Mouse (Mus musculus): ENCODE data around the gene Olfr803. TPM values are rescaled to one million over a fixed set of nuclear protein-coding genes. Genes with fewer than 3 reads are reported as not detected.

Gene Olfr803
- polyA plus RNA-seq (2014; fragmentation: Illumina TruSeq; extraction: RNeasy Lipid Tissue Mini Kit (QIAGEN cat#74804); ENCODE audit: low read depth, low replicate concordance), result not detected

GRCm38 (mm10) chr10:129694186-129694585 lies at the start of gene Olfr803:
TSS of gene Olfr803 (minus strand) at chr10:129694286.

DNA sequence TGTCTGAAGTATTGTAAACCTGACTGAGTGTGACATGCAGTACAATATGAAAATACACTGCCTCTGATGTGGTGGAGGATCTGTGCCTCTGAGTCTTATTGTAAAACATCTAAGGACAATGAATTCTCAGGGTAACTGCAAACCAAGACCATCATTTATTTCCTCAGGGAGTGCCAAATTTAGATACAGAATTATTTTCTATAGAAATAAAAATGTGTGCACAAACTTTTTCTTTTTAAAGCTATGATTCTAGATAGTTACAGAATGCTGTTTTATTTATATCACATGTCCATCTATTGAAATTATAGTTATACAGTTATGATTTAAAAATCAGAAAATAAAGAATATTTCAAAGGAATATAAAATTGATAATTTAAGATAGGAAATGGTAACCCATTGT lies 47.7 kb upstream of the Olfr803 start, which contains the start of gene Olfr806:
Olfr806 (minus strand) TSS at position 101 of the 400 bp plus-strand sequence.

DNA sequence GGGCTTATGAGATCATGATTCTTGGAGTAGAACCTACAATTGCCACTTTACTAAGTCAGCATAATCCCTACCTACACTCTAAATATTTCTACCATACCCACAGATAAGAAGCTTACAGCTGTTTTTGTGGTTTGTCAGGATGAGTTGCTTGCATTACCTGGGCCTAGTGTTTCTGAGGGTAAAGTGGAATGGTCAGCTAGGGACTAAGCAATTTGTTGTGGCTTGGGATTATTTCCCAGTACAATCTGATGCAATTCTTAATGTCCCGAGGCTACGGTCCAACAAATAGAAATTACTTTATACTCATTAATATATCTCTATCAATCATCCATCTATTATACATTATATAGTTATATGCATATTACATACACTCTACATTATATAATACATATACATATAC lies 35.2 kb upstream of the Olfr803 start, which contains the start of gene Olfr805:
Olfr805 (minus strand) TSS at position 101 of the 400 bp plus-strand sequence.

GRCm38 (mm10) chr10:129702910-129703309 lies 8.8 kb upstream of the Olfr803 start, which contains the start of gene Olfr804:
TSS of gene Olfr804 (plus strand) at chr10:129703210.

DNA sequence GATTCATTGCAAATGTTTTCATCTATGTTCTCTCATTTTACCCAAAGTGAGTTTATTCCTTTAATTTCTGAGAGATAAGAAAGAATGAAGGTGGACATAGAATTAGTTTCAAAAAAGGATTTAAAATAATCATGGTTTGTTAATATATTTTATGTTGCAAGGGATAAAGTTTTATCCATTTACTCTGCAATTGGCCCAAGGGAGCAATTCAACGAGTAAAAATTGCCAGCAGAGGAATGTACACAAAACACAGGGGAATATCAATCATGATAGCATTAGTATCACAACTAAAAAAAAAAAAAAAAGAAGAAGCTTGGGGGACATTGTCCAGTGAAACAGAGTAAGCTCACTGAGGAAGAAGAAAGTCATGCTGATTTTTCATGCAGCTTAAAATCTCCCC lies 6.0 kb downstream of the Olfr803 start, which contains the start of gene Olfr802:
Olfr802 (minus strand) TSS at position 101 of the 400 bp plus-strand sequence.

DNA sequence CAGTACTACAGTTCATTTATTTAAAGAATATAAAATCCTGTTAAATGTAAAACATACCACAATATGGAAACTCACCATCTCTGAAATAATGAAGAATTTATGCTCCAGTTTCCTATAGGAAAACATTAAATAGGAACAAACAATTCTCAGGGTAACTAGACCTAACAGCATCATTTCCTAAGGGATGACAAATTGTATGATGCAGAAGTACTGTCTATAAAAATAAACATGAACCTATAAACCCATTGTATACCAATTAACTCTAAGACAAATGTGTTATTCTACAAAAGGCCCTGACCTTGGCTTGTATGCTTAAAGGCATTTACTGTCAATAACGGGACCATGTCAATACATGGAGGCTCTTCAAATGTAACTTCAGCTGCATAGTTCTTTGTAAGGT lies 20.3 kb downstream of the Olfr803 start, which contains the start of gene Olfr801:
Olfr801 (minus strand) TSS at position 101 of the 400 bp plus-strand sequence.

GRCm38 (mm10) chr10:129657394-129657793 lies 36.7 kb downstream of the Olfr803 start, which contains the start of gene Olfr800:
TSS of gene Olfr800 (plus strand) at chr10:129657694.

Other genes with a start within 250 kb of the Olfr803 start
- not detected for gene Olfr787, start 232.4 kb downstream of the Olfr803 start, polyA plus RNA-seq (2014; fragmentation: Illumina TruSeq; extraction: RNeasy Lipid Tissue Mini Kit (QIAGEN cat#74804); ENCODE audit: low read depth, low replicate concordance)
- gene Olfr788, start 223.3 kb downstream of the Olfr803 start, polyA plus RNA-seq (2014; fragmentation: Illumina TruSeq; extraction: RNeasy Lipid Tissue Mini Kit (QIAGEN cat#74804); ENCODE audit: low read depth, low replicate concordance), result not detected
- not detected for gene Olfr789, start 209.5 kb downstream of the Olfr803 start, polyA plus RNA-seq (2014; fragmentation: Illumina TruSeq; extraction: RNeasy Lipid Tissue Mini Kit (QIAGEN cat#74804); ENCODE audit: low read depth, low replicate concordance)
- not detected for gene Olfr790, start 195.8 kb downstream of the Olfr803 start, polyA plus RNA-seq (2014; fragmentation: Illumina TruSeq; extraction: RNeasy Lipid Tissue Mini Kit (QIAGEN cat#74804); ENCODE audit: low read depth, low replicate concordance)
- not detected for gene Olfr791, start 172.5 kb downstream of the Olfr803 start, polyA plus RNA-seq (2014; fragmentation: Illumina TruSeq; extraction: RNeasy Lipid Tissue Mini Kit (QIAGEN cat#74804); ENCODE audit: low read depth, low replicate concordance)
- gene Olfr792, start 155.1 kb downstream of the Olfr803 start, polyA plus RNA-seq (2014; fragmentation: Illumina TruSeq; extraction: RNeasy Lipid Tissue Mini Kit (QIAGEN cat#74804); ENCODE audit: low read depth, low replicate concordance), result not detected
- gene Olfr794, start 126.6 kb downstream of the Olfr803 start, polyA plus RNA-seq (2014; fragmentation: Illumina TruSeq; extraction: RNeasy Lipid Tissue Mini Kit (QIAGEN cat#74804); ENCODE audit: low read depth, low replicate concordance), result not detected
- gene Olfr796, start 81.7 kb downstream of the Olfr803 start, polyA plus RNA-seq (2014; fragmentation: Illumina TruSeq; extraction: RNeasy Lipid Tissue Mini Kit (QIAGEN cat#74804); ENCODE audit: low read depth, low replicate concordance), result not detected
- gene Olfr798, start 66.4 kb downstream of the Olfr803 start, polyA plus RNA-seq (2014; fragmentation: Illumina TruSeq; extraction: RNeasy Lipid Tissue Mini Kit (QIAGEN cat#74804); ENCODE audit: low read depth, low replicate concordance), result not detected
- not detected for gene Olfr799, start 56.8 kb downstream of the Olfr803 start, polyA plus RNA-seq (2014; fragmentation: Illumina TruSeq; extraction: RNeasy Lipid Tissue Mini Kit (QIAGEN cat#74804); ENCODE audit: low read depth, low replicate concordance)
- gene Olfr800, start 36.6 kb downstream of the Olfr803 start, polyA plus RNA-seq (2014; fragmentation: Illumina TruSeq; extraction: RNeasy Lipid Tissue Mini Kit (QIAGEN cat#74804); ENCODE audit: low read depth, low replicate concordance), result not detected
- gene Olfr801, start 20.4 kb downstream of the Olfr803 start, polyA plus RNA-seq (2014; fragmentation: Illumina TruSeq; extraction: RNeasy Lipid Tissue Mini Kit (QIAGEN cat#74804); ENCODE audit: low read depth, low replicate concordance), result not detected
- gene Olfr802, start 6.1 kb downstream of the Olfr803 start, polyA plus RNA-seq (2014; fragmentation: Illumina TruSeq; extraction: RNeasy Lipid Tissue Mini Kit (QIAGEN cat#74804); ENCODE audit: low read depth, low replicate concordance), result not detected
- gene Olfr804, start 8.9 kb upstream of the Olfr803 start, polyA plus RNA-seq (2014; fragmentation: Illumina TruSeq; extraction: RNeasy Lipid Tissue Mini Kit (QIAGEN cat#74804); ENCODE audit: low read depth, low replicate concordance), result not detected
- not detected for gene Olfr805, start 35.1 kb upstream of the Olfr803 start, polyA plus RNA-seq (2014; fragmentation: Illumina TruSeq; extraction: RNeasy Lipid Tissue Mini Kit (QIAGEN cat#74804); ENCODE audit: low read depth, low replicate concordance)
- not detected for gene Olfr806, start 47.6 kb upstream of the Olfr803 start, polyA plus RNA-seq (2014; fragmentation: Illumina TruSeq; extraction: RNeasy Lipid Tissue Mini Kit (QIAGEN cat#74804); ENCODE audit: low read depth, low replicate concordance)
- gene Olfr807, start 63.5 kb upstream of the Olfr803 start, polyA plus RNA-seq (2014; fragmentation: Illumina TruSeq; extraction: RNeasy Lipid Tissue Mini Kit (QIAGEN cat#74804); ENCODE audit: low read depth, low replicate concordance), result not detected
- gene Olfr808, start 71.2 kb upstream of the Olfr803 start, polyA plus RNA-seq (2014; fragmentation: Illumina TruSeq; extraction: RNeasy Lipid Tissue Mini Kit (QIAGEN cat#74804); ENCODE audit: low read depth, low replicate concordance), result not detected
- gene Olfr809, start 80.4 kb upstream of the Olfr803 start, polyA plus RNA-seq (2014; fragmentation: Illumina TruSeq; extraction: RNeasy Lipid Tissue Mini Kit (QIAGEN cat#74804); ENCODE audit: low read depth, low replicate concordance), result not detected
- gene Olfr810, start 100.6 kb upstream of the Olfr803 start, polyA plus RNA-seq (2014; fragmentation: Illumina TruSeq; extraction: RNeasy Lipid Tissue Mini Kit (QIAGEN cat#74804); ENCODE audit: low read depth, low replicate concordance), result not detected
- not detected for gene Olfr811, start 110.1 kb upstream of the Olfr803 start, polyA plus RNA-seq (2014; fragmentation: Illumina TruSeq; extraction: RNeasy Lipid Tissue Mini Kit (QIAGEN cat#74804); ENCODE audit: low read depth, low replicate concordance)
- not detected for gene Olfr812, start 151.8 kb upstream of the Olfr803 start, polyA plus RNA-seq (2014; fragmentation: Illumina TruSeq; extraction: RNeasy Lipid Tissue Mini Kit (QIAGEN cat#74804); ENCODE audit: low read depth, low replicate concordance)
- gene Olfr813, start 161.1 kb upstream of the Olfr803 start, polyA plus RNA-seq (2014; fragmentation: Illumina TruSeq; extraction: RNeasy Lipid Tissue Mini Kit (QIAGEN cat#74804); ENCODE audit: low read depth, low replicate concordance), result not detected
- not detected for gene Olfr814, start 185.6 kb upstream of the Olfr803 start, polyA plus RNA-seq (2014; fragmentation: Illumina TruSeq; extraction: RNeasy Lipid Tissue Mini Kit (QIAGEN cat#74804); ENCODE audit: low read depth, low replicate concordance)
- gene Olfr815, start 211.6 kb upstream of the Olfr803 start, polyA plus RNA-seq (2014; fragmentation: Illumina TruSeq; extraction: RNeasy Lipid Tissue Mini Kit (QIAGEN cat#74804); ENCODE audit: low read depth, low replicate concordance), result not detected
- not detected for gene Olfr816, start 221.3 kb upstream of the Olfr803 start, polyA plus RNA-seq (2014; fragmentation: Illumina TruSeq; extraction: RNeasy Lipid Tissue Mini Kit (QIAGEN cat#74804); ENCODE audit: low read depth, low replicate concordance)